Mouse (Mus musculus): ENCODE results near the gene Cdh11. TPM values are rescaled to one million over a fixed set of nuclear protein-coding genes. Genes with fewer than 3 reads are reported as not detected.

Gene Cdh11
- total RNA-seq (2021) (10 to 100 TPM; 12.4 to 20.3 TPM), polyA plus RNA-seq (2012; rRNA removed) (3.5 and 3.8 TPM in 2 replicates)
- long read RNA-seq, full-length matches to known transcripts: 3 of 5 reads
- long read RNA-seq, partial matches to known transcripts: 1 of 5 reads
- long read RNA-seq, other reads (novel, unspliced or antisense): 1 of 5 reads

DNA sequence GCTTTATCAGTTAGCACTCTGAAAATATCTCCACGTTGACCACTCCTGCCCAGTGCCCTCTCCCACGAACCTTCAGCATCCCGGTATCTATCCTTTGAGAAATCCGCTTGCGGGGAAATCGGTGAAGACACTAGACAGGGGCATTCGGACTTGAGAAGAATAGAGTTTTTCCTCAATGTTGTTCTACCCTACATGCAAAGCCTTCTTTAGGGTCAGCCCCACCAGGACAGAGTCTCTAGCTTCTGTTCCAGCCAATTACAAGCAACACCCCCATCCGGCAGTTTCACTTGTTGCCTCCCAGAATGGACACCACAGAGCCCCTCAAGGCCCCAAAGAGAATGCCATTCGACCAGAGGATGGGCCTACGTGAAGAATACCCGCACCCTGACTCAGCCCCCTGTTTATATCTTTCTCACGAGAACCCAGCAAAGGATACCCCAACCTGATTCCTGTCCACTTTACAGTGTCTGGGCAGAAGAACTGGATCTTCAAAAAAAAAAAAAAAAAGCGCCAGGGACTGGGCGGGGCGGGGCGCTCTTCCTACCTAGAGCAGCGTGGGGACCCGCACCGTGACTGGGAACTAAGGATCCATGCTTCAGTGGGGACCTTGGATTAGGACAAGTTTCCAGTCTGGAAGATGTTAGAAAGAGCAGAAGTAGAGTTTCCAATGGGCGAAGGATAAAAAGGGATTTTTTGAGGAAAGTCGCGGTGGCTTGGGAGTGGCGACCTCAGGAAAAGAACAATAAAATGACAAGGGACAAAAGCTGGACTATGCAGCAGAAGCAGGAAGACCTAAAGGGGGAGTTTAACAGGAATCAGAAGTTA lies at the start of gene Cdh11:
TSS of gene Cdh11 (minus strand) at position 51 of the 825 bp plus-strand sequence.
- peak; percentile 9 for DNase-seq

- DNase-seq: no peak
Measured at GRCm38 (mm10) chr8:102813959-102814358, 28.5 kb upstream of the Cdh11 start.

- no peak for DNase-seq
Measured at GRCm38 (mm10) chr8:102790303-102790702, 4.9 kb upstream of the Cdh11 start.

GRCm38 (mm10) chr8:102786467-102787360 lies 1.3 kb upstream of the Cdh11 start:
- DNase-seq: no peak

DNA sequence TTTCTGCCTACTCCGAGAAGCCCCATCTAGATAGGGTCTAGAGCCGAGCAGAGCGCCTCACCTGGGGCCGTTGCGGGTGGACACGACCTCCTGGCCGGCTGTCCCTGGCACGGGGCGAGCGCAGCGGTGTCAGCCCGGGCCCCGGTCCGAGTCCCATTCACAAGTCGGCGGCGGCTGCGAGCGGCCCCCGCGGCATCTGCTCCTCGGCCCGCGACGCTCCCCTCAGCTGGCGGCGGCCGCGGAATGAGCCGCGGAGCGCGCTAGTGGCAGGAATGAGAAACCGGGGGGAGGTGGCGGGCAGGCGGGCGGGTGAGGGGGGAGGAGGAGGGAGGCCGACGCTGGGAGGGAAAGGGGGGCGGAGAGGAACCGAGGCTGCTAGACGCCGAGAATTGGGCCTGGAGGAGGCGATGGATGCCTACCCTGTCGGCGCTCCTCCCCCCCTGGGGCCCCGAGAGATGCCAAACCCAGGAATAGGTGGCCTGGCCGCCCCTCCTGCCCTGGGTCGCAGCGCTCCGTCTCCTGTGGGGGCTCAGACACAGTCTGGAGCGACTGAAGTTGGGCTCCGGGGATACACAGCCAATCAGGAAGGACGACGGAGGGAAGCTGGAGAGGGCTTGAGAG lies 497 bp downstream of the Cdh11 start:
- peak; percentile 72 for DNase-seq

DNA sequence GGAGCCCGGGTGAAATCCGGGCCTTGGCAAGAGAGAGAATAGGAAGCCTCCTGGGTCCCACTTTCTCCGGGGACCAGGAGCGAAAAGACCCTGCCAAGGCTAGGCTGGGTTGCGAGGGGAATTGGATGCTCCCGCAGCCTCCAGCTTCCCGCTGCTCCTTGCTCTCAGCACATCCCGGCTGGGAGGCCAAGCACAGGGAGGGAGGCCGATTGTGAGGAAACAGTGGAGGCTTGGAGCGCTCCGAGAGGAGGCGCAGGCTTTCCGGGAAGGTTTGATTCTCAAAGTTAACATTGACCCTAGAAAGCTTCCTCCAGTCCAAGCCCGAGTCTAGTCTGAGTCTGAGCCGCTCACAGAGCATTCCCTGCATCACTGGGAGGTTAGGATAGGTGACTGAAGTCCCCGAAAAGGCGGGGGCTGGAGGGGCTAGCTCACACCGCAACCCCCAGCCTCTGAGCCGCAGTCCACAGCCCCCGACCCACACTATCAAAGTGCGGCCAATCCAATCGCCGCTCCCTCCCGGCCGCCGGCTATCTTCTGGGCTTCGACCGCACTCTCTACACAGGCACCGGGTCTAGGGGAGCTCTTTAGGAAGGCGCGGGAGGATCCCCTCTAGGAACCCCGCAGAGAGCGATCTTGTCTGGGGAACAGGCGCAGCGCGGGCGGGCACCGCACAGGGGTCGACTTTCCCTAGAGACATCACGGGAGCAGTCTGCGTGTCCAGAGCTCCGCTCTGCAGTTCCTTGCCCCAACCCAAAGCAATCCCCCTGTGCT lies 1.4 kb downstream of the Cdh11 start:
- peak; percentile 68 for DNase-seq

- DNase-seq: no peak
Measured at GRCm38 (mm10) chr8:102782707-102783489, 2.5 kb downstream of the Cdh11 start.

- peak; percentile 74 for DNase-seq
Measured at GRCm38 (mm10) chr8:102780899-102781298, 4.5 kb downstream of the Cdh11 start.

- no peak for DNase-seq
Measured at GRCm38 (mm10) chr8:102774594-102774993, 10.8 kb downstream of the Cdh11 start.

DNA sequence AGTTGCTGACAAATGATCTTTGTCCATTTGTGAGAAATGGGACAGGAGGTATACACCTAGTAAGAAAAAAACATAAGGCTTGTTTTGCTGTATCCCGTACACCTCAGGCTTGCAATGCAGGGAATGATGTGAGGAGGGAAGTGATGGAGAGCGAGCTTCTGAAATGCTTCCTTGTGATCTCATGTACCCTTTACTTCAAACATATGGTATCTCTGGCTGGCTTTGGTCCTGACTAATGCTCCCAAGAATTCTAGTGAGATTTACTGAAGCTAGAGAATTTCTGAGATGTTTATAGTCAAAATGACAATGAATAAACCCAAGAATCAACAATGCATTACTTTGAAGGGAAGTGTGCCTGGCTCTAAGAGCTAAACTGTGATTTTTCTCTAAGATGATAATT lies 14.0 kb downstream of the Cdh11 start:
- no peak for DNase-seq

- no peak for DNase-seq
Measured at GRCm38 (mm10) chr8:102753839-102754238, 31.6 kb downstream of the Cdh11 start.

DNA sequence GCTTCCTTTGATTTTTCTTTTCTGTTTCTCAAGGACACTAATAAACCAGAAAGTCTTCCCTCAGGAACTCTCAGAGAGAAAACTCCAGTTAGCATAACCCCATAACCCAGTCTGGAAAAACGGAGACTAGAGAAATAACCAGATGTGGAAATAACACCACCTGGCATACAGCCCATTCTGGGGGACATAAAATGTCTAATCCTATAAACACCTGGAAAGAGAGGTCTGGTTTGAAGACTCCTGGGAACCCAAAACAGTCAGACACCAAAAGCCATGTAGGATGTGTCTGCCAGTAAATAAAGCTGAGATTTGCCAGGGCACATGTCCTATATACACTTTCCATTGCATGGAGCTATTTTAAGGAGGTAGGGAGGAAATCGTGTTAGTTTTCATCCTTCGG lies 42.5 kb downstream of the Cdh11 start:
- DNase-seq: no peak

DNA sequence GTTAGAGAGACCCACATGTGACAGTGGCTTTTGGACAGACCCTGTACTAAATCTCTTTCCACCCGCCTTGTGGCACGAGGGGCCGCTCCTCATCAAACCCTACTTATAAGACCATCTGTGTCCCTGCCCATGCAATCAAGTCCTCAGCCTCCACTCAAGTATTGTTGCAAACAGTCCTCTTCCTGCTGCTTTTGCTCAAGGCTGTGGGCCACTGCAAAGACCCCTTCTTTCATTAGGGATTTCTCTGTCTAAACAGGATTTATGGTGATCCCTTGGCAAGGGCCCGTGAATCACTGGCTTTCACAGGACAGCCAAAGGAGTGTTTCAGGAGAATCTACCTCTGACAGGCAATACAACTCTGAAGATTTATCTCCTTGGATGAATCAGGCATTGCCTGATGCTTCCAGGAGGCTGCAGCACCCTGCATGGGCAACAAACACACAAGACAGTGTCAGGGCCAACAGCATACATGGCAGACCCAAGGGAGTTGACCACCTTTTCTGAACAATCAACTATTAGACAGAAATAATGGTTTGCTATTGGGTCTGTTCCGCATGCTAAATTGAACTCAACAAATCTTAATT lies 43.3 kb downstream of the Cdh11 start:
- peak; percentile 9 for DNase-seq

- no peak for DNase-seq
Measured at GRCm38 (mm10) chr8:102740963-102741362, 44.5 kb downstream of the Cdh11 start.

GRCm38 (mm10) chr8:102738961-102739487 lies 46.4 kb downstream of the Cdh11 start:
- no peak for DNase-seq

- DNase-seq: no peak
Measured at GRCm38 (mm10) chr8:102738395-102738794, 47.0 kb downstream of the Cdh11 start.

DNA sequence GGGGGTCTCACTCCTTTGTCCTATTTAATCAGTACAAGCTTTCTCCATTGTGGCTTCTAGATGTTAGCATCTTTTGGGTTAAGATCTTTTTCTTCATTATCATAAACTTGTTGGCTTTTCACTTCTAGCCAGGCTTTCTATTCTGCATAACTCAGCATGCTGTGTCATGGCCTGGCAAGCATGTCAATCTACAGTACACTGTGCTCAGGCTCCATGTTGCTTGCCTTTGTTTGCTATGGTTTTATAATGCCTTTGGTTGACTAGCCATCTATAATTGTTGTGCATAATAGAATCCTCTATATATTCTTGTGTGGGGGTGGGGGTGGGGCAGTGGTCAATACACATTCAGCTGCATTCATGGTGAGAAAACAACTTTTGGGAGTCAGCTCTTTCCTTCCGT lies 51.0 kb downstream of the Cdh11 start:
- DNase-seq: no peak

- DNase-seq: no peak
Measured at GRCm38 (mm10) chr8:102726206-102726935, 59.1 kb downstream of the Cdh11 start.

GRCm38 (mm10) chr8:102725496-102725895 lies 59.9 kb downstream of the Cdh11 start:
- no peak for DNase-seq

Data from adrenal gland, adult 2 months (tissue).